Mouse (Mus musculus): ENCODE measurements around the gene Sorcs2. TPM values are rescaled to one million over a fixed set of nuclear protein-coding genes. Genes with fewer than 3 reads are reported as not detected.

Gene Sorcs2
- polyA plus RNA-seq, 1 experiment from 2014 or later, result 14.8 TPM

DNA sequence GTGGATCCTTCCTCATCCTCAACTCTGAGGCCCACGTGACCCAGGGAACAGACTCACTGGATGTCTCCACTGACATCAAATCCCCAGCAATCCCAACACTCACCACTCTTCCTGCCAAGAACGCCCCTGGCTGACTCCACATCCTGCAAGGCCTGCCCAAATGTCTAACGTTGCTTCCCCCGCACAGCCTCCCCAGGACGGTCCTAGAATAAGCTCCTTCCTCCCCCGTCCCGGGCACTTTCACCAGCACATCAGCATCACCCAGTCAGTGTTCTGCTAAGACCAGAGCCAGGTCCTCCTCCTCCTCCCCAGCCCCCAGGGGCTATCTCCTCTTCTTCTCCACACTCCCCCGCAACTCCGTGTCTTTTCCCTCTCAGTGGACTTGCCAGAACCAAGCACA lies 105.6 kb downstream of the Sorcs2 start:
- WGBS, result 68% methylated on average over 9 of the region's 9 CpGs

DNA sequence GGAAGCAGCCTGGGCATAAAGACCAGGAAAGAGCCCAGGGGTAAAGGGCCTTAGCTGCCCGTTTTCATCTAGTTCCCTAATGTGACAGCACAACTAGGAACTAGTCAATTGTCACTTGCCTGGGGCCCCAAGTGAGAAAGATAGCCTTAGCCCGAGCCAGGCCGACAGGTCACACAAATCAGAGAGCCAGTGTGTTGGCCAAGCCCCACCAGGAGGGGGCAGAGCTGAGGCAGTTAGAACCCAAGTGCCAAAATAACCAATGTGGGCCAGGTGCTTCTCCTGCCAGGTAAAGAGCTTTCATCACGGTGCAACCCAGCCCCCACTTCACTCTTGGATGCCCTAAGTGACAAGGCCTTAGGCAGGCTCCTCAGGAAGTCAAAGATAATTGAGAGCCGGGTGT lies 106.7 kb downstream of the Sorcs2 start:
- no peak overlapping the region for H3K4me3 ChIP-seq
- peaks cover 19% of the 10 kb centered on the region for H3K4me1 ChIP-seq
- H3K9me3 ChIP-seq, result no peaks in the 10 kb centered on the region
- 42% methylated on average over 5 of the region's 5 CpGs for WGBS
- H3K27ac ChIP-seq, result no peak overlapping the region
- no peak overlapping the region for H3K4me2 ChIP-seq
- H3K36me3 ChIP-seq, result no peaks in the 10 kb centered on the region
- ATAC-seq (ENCODE audit: insufficient number of reproducible peaks, insufficient read depth, low FRiP score, low TSS enrichment, low read depth), result no peak
- H3K27me3 ChIP-seq, result no peaks in the 10 kb centered on the region
- H3K9ac ChIP-seq, result no peak overlapping the region

More for the DNA sequence above, 105.6 kb downstream of the Sorcs2 start:
- Histone ChIP-seq H3K27ac (no peak overlapping the region), H3K4me2 (no peak overlapping the region), H3K4me3 (no peak overlapping the region), H3K4me1 (peaks cover 19% of the 10 kb centered on the region), H3K9me3 (no peaks in the 10 kb centered on the region), H3K9ac (no peak overlapping the region), H3K36me3 (no peaks in the 10 kb centered on the region), H3K27me3 (no peaks in the 10 kb centered on the region)
- no peak for ATAC-seq (ENCODE audit: insufficient number of reproducible peaks, insufficient read depth, low FRiP score, low TSS enrichment, low read depth)

DNA sequence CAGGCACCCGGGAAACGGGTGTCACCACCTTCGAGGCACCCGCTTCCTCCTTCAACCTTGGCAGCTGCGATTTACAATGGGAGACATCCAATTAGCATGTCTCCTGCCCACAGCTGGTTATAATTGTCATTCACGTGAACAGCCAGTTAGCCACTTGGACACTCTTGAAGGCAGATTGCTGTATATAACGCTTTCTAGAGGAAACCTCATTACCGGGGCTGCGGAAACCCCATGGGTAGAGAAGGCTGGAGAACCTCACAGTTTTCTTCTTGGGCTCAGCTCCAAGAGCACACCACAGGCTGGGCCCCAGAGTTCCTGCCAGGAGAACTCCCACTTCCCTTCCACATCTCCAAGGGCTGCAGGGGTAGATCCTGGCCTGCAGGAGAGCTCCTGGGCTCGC lies 112.5 kb downstream of the Sorcs2 start:
- H3K27ac ChIP-seq, result peak overlapping the region; percentile 28; the same call in 1 of the 2 replicates
- no peak for ATAC-seq (ENCODE audit: insufficient number of reproducible peaks, insufficient read depth, low FRiP score, low TSS enrichment, low read depth)

DNA sequence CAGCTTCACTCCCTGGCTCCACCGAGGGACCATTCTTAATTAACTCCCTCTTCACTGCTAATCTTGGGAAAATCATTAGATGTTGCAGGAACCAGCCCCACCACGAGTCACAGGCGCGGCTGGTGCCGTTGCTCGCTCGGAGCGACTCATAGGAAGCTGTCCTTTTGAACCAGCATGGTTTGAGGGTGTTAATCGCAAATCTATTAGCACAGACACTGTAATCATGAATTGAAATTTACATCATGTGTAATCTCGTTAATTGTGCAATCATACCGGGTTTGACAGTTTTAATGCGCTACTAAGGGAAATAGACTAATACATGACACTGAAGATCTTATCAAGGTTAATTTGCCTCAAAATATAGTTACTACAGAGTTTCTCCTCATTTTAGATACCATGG lies 118.0 kb downstream of the Sorcs2 start:
- H3K9ac ChIP-seq, result no peak overlapping the region
- H3K36me3 ChIP-seq, result no peaks in the 10 kb centered on the region
- H3K4me1 ChIP-seq, result no peaks in the 10 kb centered on the region
- no peak overlapping the region for H3K27ac ChIP-seq
- H3K4me3 ChIP-seq, result no peak overlapping the region
- no peaks in the 10 kb centered on the region for H3K27me3 ChIP-seq
- no peaks in the 10 kb centered on the region for H3K9me3 ChIP-seq
- 82% methylated on average over 12 of the region's 12 CpGs for WGBS
- ATAC-seq (ENCODE audit: insufficient number of reproducible peaks, insufficient read depth, low FRiP score, low TSS enrichment, low read depth), result no peak
- no peak overlapping the region for H3K4me2 ChIP-seq

More for the DNA sequence above, 112.5 kb downstream of the Sorcs2 start:
- no peak overlapping the region for H3K4me3 ChIP-seq
- peaks cover 11% of the 10 kb centered on the region for H3K4me1 ChIP-seq
- no peak overlapping the region for H3K9ac ChIP-seq
- H3K4me2 ChIP-seq, result no peak overlapping the region
- H3K27me3 ChIP-seq, result no peaks in the 10 kb centered on the region
- no peaks in the 10 kb centered on the region for H3K36me3 ChIP-seq
- no peaks in the 10 kb centered on the region for H3K9me3 ChIP-seq
- 30% methylated on average over 10 of the region's 10 CpGs for WGBS

DNA sequence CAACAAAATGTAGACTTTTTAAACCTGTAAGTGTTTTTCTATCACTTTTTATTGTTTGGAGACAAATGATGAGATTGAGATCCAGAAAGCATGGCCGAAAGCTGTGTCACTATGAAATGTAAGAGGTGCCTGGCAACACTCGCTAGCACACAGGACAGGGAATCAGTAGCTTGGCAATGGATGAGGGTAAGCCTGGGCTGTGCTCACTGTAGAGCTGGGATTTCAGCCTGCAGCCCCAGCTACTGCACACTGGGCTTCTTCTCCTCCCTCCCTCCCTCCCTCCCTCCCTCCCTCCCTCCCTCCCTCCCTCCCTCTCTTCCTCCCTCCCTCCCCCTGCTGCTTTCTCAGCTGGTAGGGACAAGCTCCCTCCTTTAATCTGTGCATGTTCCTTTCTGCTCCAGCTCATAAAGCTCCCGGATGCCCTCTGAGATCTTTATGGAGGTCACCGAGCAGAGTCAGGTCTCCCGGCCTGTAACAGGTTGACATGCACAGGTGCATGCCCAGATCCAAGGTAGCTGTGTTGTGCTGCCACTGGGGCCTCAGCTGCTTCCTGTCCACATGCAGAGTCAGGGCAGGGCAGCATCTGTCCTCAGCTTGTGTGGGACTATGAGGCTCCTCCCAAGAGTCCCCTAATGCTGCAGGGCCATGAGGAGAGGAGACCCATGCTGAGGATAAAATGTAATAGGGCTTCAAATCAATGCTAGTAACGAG lies 123.1 kb downstream of the Sorcs2 start:
- no peaks in the 10 kb centered on the region for H3K36me3 ChIP-seq
- no peak overlapping the region for H3K4me3 ChIP-seq
- H3K4me2 ChIP-seq, result no peak overlapping the region
- WGBS, result 68% methylated on average over 6 of the region's 6 CpGs
- ATAC-seq (ENCODE audit: insufficient number of reproducible peaks, insufficient read depth, low FRiP score, low TSS enrichment, low read depth), result no peak
- no peaks in the 10 kb centered on the region for H3K9me3 ChIP-seq
- H3K27me3 ChIP-seq, result no peaks in the 10 kb centered on the region
- no peak overlapping the region for H3K27ac ChIP-seq
- no peaks in the 10 kb centered on the region for H3K4me1 ChIP-seq
- no peak overlapping the region for H3K9ac ChIP-seq

DNA sequence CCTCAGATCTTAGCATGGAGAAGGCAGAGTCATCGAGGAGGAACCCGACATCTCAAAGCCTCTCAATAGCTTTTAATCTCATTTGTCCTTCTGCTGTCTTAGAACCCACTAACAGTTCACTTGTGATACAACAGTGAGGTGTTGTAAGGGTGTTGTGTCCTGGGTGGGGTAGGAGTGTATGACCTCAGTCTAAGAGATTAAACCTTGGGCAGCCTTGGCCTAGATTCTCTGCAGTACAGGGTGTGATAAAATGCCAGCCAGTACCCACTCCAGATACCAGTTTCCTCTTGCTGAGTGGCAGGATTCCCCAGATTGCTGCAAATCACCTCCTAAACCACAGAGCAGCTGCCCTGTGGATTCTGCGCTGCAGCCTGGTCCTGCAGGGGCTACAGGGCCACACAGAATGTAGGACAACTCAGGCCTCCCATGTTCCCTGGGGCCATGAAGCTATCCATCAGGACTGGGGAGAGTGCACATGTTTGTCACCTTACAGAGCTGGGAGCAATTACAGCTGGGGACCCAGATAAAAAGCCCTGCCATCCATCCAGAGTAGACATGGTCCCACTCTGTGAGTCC lies 130.7 kb downstream of the Sorcs2 start:
- 85% methylated on average over 3 of the region's 3 CpGs for WGBS
- no peaks in the 10 kb centered on the region for H3K27me3 ChIP-seq
- no peak overlapping the region for H3K27ac ChIP-seq
- no peaks in the 10 kb centered on the region for H3K9me3 ChIP-seq
- H3K36me3 ChIP-seq, result no peaks in the 10 kb centered on the region
- no peak for ATAC-seq (ENCODE audit: insufficient number of reproducible peaks, insufficient read depth, low FRiP score, low TSS enrichment, low read depth)
- no peak overlapping the region for H3K9ac ChIP-seq
- H3K4me2 ChIP-seq, result no peak overlapping the region
- no peaks in the 10 kb centered on the region for H3K4me1 ChIP-seq
- H3K4me3 ChIP-seq, result no peak overlapping the region

DNA sequence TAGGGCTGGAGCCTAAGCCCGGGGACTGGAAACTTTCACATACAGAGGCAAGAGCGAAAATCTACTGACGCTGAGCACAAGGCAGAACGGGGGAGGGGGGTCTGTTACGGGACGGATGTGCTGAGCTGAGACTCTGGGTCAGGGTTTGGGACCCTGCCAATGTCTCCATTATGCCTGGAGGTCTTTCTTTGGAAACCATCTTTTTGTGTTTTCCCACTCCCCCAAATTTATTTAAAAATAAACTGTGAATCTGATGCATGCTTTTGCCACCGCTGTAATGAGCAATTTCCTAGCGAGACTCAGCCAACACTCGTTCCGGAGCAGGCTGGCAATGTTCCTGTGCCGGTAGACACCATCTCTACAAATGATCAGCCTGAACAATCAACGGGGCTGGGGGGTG lies 137.1 kb downstream of the Sorcs2 start:
- no peak overlapping the region for H3K9ac ChIP-seq
- 0 out of 2 replicates have a peak, but pooled peaks have one; percentile 26 for ATAC-seq (ENCODE audit: insufficient number of reproducible peaks, insufficient read depth, low FRiP score, low TSS enrichment, low read depth)
- H3K27ac ChIP-seq, result peak overlapping the region; percentile 33
- H3K4me2 ChIP-seq, result peak overlapping the region; percentile 11; the same call in 1 of the 2 replicates
- no peaks in the 10 kb centered on the region for H3K27me3 ChIP-seq
- 54% methylated on average over 12 of the region's 12 CpGs for WGBS
- H3K9me3 ChIP-seq, result no peaks in the 10 kb centered on the region
- H3K4me1 ChIP-seq, result peaks cover 25% of the 10 kb centered on the region
- no peak overlapping the region for H3K4me3 ChIP-seq
- H3K36me3 ChIP-seq, result no peaks in the 10 kb centered on the region

DNA sequence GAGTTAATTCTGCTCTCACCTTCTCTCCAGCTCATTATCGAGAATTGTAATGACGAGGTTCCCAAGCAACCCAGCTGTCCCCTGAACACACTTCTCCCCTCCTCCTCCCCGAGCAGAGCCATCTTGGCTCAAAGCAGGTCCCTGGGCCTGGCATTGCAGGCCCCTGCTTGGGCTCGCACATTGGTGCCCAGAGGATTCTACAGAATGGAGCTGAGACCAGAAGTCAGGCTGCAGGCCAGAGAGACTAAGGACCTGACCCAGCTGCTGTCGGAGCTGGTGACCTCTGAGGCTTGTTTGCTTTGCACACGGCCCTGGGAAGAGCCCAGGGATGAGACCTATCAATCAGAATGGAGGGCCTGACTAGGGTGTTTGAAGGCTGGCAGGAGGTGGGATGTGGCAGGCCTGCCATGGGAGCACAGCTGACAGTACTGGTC lies 138.2 kb downstream of the Sorcs2 start:
- 41% methylated on average over 6 of the region's 6 CpGs for WGBS
- no peak for ATAC-seq (ENCODE audit: insufficient number of reproducible peaks, insufficient read depth, low FRiP score, low TSS enrichment, low read depth)
- Histone ChIP-seq H3K4me2 (no peak overlapping the region), H3K4me3 (no peak overlapping the region), H3K27me3 (no peaks in the 10 kb centered on the region), H3K36me3 (no peaks in the 10 kb centered on the region), H3K27ac (no peak overlapping the region), H3K9ac (no peak overlapping the region), H3K9me3 (no peaks in the 10 kb centered on the region), H3K4me1 (peaks cover 35% of the 10 kb centered on the region)

DNA sequence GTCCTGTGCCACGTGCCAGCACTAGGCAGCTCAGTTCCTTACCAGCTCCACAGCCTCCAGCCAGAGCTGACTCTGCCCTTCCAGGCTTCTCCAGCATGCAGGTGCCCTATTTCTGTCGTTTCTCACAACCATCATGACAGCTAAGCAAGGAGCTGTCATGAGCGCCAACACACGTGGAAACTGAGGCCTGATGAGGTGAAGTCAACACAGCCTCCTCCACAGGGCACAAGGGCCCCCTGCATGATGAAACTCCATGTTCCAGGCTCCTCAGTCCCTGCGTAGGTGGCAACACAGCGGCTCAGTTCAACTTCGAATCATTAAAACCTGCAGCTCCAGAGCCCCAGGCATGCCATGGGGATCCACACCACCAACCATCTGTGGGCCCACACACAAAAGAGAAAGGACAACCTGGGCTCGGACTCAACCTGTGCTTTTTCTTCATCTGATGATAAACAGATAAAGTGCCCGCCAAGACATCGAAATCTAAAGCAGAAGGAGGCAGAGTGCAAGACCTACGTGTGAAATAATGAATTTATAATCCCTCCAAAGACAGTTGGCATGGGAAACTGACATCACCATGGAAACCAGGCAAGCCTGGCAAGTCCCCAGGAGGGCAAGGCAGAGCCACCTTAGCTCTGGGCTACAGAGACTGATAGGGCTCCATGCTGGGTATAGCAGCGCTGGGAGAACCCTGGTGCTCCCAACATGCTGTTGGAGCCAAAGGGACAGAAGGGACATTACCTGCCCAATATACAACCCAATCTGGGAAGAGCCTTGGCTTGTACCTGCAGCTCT lies 139.4 kb downstream of the Sorcs2 start:
- Histone ChIP-seq H3K27me3 (no peaks in the 10 kb centered on the region), H3K36me3 (no peaks in the 10 kb centered on the region), H3K4me3 (no peak overlapping the region), H3K9me3 (no peaks in the 10 kb centered on the region), H3K4me2 (no peak overlapping the region), H3K9ac (no peak overlapping the region), H3K27ac (no peak overlapping the region), H3K4me1 (peaks cover 46% of the 10 kb centered on the region)
- 87% methylated on average over 12 of the region's 12 CpGs for WGBS
- ATAC-seq (ENCODE audit: insufficient number of reproducible peaks, insufficient read depth, low FRiP score, low TSS enrichment, low read depth), result no peak

DNA sequence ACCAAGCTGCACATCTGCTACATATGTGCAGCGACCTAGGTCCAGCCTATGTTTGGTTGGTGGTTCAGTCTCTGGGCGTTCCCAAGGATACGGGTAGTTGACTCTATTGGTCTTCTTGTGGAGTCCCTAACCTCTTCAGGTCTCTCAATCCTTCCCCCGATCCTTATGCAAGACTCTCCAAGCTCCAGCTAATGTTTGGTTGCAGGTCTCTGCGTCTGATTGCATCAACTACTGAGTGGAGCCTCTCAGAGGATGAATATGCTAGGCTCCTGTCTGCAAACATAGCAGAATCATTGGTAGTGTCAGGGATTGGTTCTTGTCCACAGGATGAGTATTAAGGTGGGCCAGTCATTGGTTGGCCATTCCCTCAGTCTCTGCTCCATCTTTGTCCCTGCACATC lies 140.9 kb downstream of the Sorcs2 start:
- Histone ChIP-seq H3K9me3 (no peaks in the 10 kb centered on the region), H3K27ac (no peak overlapping the region), H3K4me3 (no peak overlapping the region), H3K36me3 (no peaks in the 10 kb centered on the region), H3K9ac (no peak overlapping the region), H3K4me2 (no peak overlapping the region), H3K4me1 (peaks cover 58% of the 10 kb centered on the region), H3K27me3 (no peaks in the 10 kb centered on the region)
- no peak for ATAC-seq (ENCODE audit: insufficient number of reproducible peaks, insufficient read depth, low FRiP score, low TSS enrichment, low read depth)
- 87% methylated on average over 5 of the region's 5 CpGs for WGBS

DNA sequence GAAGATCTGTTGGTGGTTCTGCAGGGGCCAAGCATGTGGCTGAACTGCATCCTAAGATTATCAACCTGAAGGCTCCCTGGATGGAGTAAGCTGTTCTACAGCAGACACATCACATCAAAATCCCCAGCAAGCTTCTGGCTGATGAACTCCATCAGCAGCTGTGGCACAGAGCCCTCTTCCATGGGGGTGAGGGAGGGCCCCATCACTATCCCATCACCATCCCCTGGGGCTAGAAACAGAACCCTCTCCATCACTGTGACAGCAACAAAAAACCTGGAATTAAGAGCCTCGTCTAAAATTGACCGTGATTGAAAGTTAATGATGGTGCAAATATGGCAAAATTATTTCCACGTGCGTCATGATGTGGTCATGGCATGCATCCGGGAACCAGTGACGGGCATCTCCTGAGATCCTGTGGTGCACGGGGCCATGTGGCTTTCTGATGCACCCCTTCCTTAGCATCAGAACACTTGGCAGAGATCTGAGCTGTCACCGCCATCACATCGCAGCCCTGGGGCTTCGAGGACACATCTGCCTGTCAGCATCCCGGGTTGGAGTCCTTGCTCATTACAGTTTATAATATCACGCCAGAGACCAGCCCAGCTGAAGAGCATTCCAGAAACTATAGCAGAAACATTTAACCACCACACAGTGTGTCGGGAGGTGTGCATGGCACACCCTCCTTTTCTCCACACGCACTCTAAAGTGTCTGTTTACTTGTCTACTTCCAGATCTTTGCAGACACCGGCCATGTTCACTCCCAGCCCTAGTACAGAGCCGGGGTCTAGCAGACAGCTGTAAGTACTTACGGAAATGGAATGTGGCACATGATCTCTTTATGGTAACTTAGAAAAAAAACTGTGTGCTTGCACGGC lies 143.1 kb downstream of the Sorcs2 start:
- Histone ChIP-seq H3K4me3 (no peak overlapping the region), H3K27me3 (no peaks in the 10 kb centered on the region), H3K27ac (peak overlapping the region; percentile 48; the same call in 1 of the 2 replicates), H3K36me3 (no peaks in the 10 kb centered on the region), H3K9me3 (no peaks in the 10 kb centered on the region), H3K9ac (no peak overlapping the region), H3K4me1 (peaks cover 53% of the 10 kb centered on the region), H3K4me2 (peak overlapping the region; percentile 42)
- peak; percentile 66; the same call in 1 of the 2 replicates for ATAC-seq (ENCODE audit: insufficient number of reproducible peaks, insufficient read depth, low FRiP score, low TSS enrichment, low read depth)
- WGBS, result 22% methylated on average over 18 of the region's 18 CpGs

All from embryonic facial prominence, embryonic 13.5 days (tissue).